Mouse (Mus musculus) frontal cortex, postnatal 36 days (tissue): ENCODE data around the gene Lin7c.
"Not testable (repeated sequence)": the region's sequence is repeated elsewhere in the genome, so short reads cannot be mapped to it uniquely, and the experiment has no call there.

Experiments
- DNase-seq, 2 experiments: peaks; one replicate each; pipeline ENCODE4 v3.0.0; 2022; ENCODE audit warnings: low spot score in 2 of 2

The Lin7c gene

DNA sequence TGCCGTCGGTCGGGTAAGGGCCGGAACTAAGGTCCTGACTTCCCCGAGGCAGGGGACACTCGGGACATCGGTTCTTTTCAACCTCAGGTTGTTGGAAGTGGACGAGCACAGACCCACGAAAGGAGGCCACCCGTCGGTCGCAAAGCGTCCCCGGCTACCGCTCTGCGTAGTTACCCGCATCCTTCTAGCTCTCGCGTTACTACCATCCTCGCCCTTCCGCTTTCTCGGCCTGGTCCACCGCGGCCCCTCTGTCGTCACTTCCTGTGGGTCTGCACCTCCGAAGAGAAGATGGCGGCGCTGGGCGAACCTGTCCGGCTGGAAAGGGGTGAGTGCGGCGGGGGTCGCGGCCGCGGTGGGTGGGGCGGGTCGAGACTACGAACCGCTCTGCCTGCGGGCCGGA, at the start of gene Lin7c:
TSS of gene Lin7c (plus strand) at position 257 of the 400 bp plus-strand sequence.
- peak; percentile 87 to 95 for DNase-seq

DNA sequence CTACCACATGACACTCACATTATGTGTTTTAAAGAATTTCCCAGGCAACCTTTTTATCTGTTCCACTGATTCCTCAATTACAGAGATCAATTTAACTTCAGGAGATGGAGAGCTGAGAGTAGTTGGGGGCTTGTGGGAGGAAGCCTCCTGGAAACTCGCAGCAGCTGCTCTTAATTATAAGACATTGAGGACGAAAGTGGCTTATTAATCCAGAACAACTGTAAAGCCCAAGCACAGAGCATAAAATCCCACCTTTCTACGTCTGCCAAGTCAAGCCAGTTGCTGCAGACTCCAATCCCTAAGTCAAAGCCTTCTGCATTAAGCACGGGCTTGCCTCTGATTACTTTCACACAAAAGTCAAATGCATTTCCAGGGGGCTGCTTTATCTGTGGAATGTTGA, 44.3 kb upstream of the Lin7c start:
- DNase-seq, result no peak

DNA sequence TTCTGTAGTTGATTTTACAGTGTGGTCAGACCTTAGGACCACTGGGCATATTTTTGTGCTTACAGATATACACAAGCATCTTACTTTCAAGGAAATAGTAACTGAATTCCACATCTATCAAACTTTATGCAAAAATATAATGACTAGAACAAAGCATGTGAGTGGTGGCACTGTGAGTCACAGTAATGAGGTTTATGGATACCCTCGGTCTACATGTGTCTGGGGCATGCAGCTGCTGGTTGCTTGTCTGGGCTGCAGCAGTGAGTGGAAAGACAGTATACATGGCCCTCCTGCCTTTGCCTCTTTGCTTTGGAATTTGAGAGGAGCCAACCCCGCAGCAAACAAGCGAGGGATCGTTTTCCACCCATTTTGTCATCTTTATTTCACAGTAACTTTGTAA, 42.3 kb upstream of the Lin7c start:
- DNase-seq, result no peak

DNA sequence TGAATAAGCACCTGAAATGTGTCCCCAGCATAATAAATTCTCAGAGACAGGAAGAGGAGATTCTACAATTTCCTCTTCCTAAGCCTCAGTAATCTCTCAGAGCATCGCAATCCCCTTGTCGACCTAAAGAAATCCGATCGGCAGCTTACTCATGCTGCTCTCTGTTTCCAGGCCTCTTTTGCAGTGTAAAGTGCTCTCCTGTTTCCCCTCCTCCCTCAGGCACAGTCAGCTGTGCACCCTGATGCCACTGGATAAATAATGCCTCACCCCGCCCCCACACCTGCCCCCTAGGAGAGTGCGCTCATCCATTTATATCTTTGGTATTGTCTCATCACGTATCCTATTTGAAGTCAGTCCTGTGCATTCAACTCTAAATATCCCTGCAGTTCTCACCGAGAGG, 41.9 kb upstream of the Lin7c start:
- no peak for DNase-seq

DNA sequence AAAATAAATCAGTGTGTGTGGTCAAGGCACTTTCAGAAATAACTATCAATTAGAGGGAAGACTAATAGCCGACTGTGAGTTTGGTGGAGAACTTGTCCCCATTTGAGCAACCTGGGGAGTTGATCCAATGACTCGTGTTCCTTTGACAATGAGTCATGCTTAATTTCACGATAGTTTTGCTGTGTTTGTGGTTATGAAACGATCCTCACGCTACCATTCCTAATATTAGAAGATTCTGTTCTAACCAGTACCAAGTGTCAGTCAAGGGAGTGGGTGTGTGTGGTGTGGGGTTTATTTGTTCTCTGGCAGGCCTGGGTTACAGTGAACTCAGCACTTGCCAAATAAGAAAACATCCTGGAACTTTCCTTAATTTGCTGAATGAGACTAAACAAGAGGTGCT, 35.1 kb upstream of the Lin7c start:
- DNase-seq, result no peak

DNA sequence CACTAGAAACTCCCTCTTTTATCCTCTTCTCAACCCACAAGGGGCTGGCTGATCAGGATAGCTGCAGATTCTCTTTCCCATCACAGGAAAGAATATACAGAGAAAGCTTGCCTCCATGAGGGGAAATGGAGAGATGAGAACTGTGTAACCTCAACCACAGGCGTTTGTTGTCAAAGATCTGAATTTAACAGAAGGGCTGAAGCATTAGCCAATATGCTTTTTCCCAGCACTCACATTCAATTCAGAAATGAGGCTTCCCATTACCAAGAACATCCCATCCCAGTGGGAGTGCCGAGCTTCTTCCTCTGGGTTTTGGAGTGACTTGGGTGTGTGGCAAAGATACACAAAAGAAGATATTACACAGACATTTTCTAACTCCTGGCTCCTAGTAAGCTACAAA, 31.0 kb upstream of the Lin7c start:
- DNase-seq, result no peak

DNA sequence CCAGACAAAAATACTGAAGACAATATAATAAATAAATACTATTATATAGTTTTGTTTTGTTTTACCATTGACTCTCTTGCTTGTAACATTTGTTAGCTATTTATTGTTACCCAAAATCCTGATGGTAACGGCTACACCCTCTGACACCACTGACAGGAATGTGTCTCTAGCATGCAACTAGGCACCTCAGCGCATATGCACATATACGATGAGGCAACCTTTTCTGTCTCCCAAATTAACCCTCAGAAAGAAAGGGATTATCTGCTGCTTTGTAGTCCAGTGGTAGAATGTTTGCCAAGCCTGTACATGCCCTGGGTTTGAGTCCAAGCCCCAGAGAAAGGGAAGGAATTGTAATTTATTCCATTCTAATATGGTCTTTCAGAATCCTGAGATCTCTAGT, 29.8 kb upstream of the Lin7c start:
- no peak for DNase-seq

DNA sequence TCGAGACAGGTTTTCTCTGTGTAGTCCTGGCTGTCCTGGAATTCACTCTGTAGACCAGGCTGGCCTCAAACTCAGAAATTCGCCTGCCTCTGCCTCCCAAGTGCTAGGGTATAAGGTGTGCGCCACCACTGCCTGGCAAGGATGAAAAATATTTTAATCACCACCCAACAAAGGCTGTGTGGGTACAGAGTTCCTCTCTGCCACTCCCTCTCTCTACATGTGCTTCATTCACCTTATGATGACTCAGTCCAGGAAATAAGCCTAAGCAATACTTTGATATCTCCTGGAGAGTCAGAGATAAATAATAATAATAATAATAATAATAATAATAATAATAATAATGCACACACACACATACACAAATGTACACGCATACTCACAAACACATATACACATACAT, 11.2 kb upstream of the Lin7c start:
- not testable (repeated sequence) for DNase-seq

DNA sequence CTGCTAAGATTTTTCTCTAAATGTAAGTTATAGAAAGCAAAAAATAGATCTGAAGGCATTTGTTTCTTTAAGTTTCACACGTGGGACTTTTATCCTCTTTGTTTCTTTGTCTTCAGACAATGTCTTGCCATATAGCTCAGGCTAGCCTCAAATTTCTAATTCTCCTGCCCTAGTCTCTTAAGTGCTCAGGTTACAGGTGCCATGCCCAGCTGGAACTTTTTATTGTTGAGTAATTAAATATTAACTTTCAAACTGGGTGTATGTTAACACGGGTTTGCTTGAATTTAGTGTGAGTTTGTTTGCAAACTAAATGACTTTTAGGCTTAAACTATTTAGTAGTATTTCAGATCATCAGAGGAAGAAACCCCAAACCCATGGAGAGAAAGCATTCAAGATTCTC, 9.5 kb upstream of the Lin7c start:
- no peak for DNase-seq

DNA sequence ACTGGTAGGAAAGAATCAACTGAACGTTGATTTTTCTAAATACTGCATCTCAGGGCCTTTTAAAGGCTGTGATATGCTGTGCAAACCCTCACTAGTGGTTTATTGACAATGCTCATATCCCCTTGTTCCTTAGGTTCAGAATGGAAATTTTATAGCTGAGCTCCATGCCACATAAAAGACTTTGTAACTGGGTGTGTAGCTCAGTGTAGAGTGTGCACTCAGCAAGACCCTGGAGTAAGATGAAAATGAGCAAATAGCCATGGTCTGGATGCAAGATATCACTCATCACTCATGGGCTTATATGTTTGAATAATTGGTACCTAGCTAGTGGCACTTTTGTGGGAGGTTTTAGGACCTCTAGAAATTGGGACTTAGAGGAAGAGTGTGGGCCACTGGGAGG, 9.0 kb upstream of the Lin7c start:
- DNase-seq, result no peak

DNA sequence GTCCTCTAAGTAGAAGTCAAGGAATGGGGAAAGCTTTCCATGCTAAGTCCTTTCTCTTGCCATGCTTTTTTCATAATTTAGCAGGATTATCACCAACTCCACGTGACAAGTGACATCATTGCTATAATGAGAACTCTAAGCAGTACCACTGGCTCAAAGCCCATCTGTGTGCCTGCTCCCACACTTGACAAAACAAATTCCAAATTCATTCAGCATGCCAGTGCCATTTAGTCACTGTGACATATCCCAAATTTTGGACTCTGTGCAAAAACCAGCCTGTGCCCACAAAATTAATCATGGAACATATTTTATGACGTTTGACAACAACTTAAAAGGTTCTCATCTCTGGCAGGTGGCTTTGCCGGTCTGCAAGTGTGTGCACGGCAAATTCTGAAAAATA, 6.5 kb upstream of the Lin7c start:
- DNase-seq, result peak in 1 of 2 experiments; percentile 40

DNA sequence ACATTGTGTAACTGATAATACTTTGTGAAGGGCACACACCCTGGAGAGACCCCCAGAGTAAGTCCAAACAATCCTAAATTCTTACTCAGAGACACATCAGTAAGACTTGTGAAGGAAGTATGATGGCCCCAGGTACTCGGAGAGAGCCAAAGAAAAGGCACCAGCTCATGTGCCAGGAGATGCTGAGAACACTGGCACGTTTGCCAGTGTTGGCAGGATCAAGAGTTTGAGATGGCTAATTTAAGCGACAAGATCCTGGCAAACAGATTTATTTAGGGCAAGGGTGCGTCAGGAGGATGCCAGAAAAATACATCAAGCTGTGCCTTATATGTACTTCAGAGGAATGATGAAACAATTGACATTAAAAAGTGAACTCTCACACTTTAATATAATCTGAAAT, 6.1 kb upstream of the Lin7c start:
- DNase-seq, result peak in 1 of 2 experiments; percentile 26

DNA sequence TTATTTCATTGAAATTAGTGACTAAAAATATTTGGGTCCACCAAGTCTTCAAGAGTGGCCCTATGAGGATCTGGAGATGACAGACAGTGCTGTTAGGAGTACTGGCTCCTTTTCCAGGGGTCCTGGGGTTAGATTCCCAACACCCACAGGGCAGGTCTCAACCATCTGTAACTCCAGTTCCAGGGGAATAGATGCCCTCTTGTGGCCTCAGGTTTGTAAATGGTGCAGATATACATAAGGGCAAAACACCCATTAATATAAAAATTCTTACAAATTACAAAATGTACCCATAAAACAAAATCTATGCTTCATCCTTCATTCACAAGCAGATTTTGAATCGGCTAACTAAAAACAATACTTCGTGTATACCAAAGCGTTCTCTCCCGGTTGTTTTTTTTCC, 585 bp upstream of the Lin7c start:
- no peak for DNase-seq

DNA sequence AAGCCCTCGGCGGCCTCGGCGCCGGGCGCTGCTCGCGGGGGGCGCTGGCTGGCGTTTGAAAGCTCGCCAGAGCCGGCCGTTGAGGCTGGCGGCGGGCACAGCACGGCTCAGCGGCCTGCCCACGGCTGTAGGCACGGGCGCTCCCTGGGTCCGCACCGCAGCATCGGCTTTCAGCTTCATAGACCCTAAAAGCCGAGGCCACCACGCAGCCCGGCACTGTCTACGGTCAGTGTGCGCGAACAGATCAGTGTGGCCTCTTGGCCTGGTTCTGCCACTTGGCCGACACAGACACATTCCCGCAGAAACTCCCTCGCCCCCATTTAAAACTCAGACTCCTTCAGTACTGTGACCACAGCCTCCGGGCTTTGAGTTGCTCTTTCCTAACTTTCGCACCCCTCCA, 378 bp downstream of the Lin7c start:
- peak; percentile 27 to 51 for DNase-seq

DNA sequence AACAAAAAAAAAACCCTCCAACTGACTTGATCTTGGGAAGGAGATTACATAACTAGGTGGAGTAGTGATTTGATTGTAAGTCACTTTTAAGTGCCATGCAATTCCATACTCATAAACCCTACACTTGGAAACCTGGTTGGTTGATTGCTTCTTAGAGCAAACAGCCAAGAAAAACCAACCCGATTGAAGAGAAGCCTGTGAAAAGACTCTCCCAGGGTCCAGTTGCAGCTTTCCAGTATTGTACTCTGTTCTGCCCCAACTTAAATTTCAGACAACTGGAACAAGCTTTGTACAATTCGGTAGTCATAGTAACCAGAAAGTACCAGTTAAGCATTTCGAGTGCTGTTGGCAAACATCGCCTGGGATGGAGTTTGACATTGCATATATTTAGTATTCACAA, 818 bp downstream of the Lin7c start:
- DNase-seq, result no peak

DNA sequence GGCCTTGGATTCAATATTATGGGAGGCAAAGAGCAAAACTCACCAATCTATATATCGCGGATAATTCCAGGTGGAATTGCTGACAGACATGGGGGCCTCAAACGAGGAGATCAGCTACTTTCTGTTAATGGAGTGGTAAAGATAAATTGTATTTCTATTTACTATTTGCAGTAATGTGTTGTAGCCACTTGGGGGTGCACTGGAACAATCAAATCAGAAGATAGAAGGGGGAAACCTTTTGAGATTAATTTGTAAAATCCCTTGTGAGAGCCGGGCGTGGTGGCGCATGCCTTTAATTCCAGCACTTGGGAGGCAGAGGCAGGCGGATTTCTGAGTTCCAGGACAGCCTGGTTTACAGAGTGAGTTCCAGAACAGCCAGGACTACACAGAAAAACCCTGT, 5.7 kb downstream of the Lin7c start:
- DNase-seq, result no peak

DNA sequence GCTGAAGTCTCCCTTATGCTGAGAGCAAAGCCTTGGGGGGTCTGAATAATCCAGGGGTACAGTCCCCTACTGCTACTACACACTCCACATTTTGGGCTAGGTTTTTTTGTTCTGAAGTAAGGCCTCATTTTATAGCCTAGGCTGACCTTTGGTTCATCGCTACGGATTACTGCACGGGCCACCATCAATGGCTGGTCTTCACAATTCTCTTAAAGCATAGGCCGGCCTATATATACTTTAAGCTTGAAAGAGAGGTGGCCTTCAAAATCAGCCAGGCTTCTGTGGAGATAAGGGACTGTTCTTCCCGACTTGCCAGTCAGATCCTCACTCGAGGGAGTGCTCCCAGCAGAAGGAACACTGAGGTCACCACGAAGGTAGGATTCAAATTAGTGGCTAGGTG, 12.2 kb downstream of the Lin7c start:
- DNase-seq, result no peak

DNA sequence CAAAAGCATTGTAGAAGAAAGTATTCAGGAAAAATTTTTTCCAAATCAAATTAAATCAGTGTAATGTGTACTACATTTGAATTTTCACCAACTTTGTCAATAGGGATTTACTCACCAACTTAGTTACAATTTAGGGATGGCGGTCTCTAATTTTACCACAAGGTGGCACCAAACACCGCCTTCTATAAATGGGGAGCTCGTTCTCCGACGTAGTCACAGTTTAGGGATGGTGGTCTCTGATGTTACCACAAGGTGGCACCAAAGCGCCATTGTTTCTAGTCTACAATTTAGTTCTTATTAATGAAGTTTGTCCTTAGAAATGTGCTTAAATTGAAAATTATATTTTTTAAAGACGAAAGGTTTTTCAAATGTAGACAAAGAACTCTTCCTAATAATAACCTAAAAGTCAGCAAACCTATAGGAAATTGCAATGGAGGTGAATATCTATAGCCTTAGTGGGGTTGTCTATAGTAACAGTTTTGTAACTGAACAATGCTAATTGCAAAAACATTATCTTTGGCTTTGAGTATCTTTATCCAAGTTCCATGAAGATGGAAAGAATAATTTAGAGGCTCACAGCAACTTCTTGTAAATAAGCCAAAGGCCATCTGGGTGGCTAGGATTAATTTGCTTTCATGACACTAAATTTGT, 13.6 kb downstream of the Lin7c start:
- DNase-seq, result peak; percentile 82 to 93

DNA sequence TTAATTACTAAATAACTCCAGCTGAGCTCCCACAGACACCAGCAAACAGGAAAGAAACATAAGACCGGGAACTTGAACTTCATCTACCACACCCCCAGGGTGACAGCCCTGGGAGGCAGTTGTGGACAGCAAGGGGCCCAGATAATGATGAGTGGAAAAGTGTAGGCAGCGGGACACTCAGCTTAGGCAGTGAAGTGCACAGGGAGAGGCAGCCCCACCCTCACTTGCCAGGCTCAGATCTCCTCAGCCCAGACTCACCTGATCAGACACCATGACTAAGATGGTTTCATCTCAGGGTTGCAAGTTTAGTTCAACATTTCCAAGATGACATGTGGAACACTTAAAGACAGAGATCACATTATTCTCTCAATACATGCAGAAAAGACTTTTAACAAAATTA, 18.5 kb downstream of the Lin7c start:
- DNase-seq, result no peak

DNA sequence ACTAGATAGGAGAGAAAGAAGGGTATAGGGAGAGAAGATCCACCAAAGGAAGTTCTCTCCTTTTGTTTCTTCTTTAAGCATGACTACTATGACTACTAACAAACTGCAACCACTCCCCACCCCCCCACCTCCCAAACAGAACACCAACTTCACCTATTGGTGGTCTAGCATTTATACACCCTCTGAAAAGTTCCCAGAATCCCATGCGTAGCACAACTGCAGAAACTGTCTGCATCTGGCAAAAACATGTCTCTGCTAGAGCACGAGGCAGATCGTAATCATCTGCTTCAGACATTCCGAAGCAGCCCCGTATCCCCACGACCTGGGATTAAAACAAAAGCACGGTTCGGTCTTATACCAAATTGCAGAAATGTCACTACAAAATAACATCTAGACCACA, 21.6 kb downstream of the Lin7c start:
- no peak for DNase-seq

DNA sequence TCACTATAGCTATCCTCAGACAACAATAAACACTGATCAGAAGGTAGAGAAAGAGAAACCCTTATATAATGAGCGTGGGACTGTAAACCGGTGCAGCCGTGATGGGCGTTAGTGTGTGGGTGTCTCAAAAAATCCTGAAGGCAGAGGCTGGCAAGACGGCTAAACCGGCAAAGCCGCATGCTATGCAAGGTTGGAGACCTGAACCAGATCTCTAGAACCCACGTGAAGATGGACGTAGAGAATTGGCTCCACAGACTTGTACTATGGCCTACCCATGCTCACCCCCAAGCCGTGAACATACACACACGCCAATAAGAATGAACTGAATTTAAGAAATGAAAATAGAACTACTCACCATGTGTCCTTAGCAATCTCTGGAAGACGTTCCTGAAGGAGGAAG, 22.1 kb downstream of the Lin7c start:
- DNase-seq, result no peak

DNA sequence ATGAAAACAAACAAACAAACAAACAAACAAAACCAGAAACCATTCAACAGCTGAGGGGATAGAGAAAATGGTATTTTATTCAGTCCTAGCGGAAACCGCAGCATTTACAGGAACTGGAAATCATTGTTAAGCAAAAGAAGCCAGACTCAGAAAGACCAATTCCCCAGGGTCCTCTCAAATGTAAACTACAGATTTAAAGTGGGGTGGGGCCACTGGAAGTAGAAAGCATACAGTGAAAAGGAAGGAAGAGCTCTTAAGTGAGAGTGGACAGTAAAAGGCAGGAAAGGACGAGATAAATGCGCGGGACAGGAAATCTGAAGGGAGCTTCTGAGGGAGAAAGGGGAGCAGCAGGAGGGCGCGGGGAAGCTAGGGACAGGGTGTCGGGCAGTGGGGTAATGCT, 22.6 kb downstream of the Lin7c start:
- DNase-seq, result no peak

DNA sequence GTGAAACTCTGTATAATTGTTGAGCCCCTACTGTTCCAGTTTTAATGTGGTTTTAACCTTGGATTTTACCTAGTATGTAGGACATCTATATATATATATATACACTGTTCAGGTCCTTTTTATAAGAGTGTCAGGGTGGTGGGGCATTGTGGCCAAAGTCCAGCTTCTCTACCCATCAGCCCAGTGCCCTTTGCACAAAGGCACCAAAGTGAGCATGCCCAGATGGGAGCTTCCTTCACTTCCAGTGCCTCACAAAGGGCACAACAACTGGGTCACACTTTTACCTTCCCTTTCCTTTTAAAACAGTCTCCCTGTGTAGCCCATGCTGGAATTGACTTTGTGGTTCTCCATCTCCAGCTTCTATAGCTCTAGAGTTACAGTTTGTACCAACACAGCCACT, 23.9 kb downstream of the Lin7c start:
- DNase-seq, result no peak

DNA sequence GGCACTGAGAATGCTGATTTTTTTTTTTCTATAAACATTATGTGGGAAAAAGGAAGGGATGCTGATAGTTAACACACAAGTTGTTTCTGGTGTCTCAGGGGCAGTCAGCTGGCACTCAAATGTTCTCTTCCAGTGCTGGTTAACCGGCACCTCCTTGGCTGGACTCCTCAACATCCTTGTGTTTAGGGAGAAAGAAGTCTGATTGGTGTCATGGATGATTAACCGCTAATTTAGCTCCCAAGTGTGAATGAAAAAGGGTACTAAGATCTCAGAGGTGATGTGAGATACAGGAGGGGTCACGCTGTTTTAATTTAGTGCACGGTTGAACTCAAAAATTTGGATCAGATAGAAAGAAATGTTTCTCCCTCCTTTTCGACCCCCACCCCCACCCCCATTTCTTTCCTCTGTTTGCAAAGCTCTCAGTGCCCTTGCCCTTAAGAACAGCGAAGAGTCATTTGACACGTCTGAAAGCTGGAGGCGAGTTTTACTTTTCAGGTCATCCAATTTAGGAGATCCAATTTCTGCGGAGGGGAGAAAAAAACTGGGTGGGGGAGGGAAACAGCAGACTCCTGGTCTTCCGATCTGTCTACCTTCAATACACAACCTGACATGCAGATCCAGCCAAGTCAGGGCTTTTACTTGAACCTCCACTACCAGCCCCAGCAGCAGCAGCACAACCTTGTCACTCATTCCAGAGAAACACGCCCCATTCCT, 26.3 kb downstream of the Lin7c start:
- DNase-seq, result no peak
